Mouse (Mus musculus) heart, embryonic 14.5 days (tissue): ENCODE results near the gene Defa37. TPM values are rescaled to one million over a fixed set of nuclear protein-coding genes. Genes with fewer than 3 reads are reported as not detected.
"Not testable (repeated sequence)": the region's sequence is repeated elsewhere in the genome, so short reads cannot be mapped to it uniquely, and the experiment has no call there.

ENCODE experiments used
- ATAC-seq: fragments of 200-750 bp; cut with Nextera tagmentation; 2 replicates; pipeline ENCODE4 v1.8.0; 2017; ENCODE audit warnings: low read depth, moderate TSS enrichment; ENCODE audit not compliant: insufficient number of reproducible peaks, insufficient read depth, low FRiP score
- H3K27ac ChIP-seq, 2 experiments: fragments of 200-500 bp in 1 of 2; fragments of 300-500 bp in 1 of 2; sonication (generic) in 1 of 2; replicated peaks in 1 of 2; 2 replicates each; pipeline ENCODE4 v1.5.1; 2012 to 2014; ENCODE audit warnings: low read depth in 2 of 2, low read length in 2 of 2, control low read depth in 1 of 2, mild to moderate bottlenecking in 1 of 2, mixed read lengths in 1 of 2; ENCODE audit not compliant: control insufficient read depth in 1 of 2, insufficient read depth in 1 of 2
- H3K27me3 ChIP-seq: fragments of 300-500 bp; sonication (generic); 2 replicates; pipeline ENCODE4 v1.6.1; 2014; ENCODE audit warnings: mild to moderate bottlenecking, low read length, control low read depth; ENCODE audit not compliant: control insufficient read depth, insufficient read depth
- H3K36me3 ChIP-seq: fragments of 300-500 bp; sonication (generic); 2 replicates; pipeline ENCODE4 v1.6.1; 2014; ENCODE audit warnings: mild to moderate bottlenecking, control low read depth, low read length, mixed read lengths; ENCODE audit not compliant: control insufficient read depth, insufficient read depth
- H3K4me1 ChIP-seq, 2 experiments: fragments of 200-500 bp in 1 of 2; fragments of 300-500 bp in 1 of 2; sonication (generic) in 1 of 2; 2 replicates each; pipeline ENCODE4 v1.6.1; 2012 to 2014; ENCODE audit warnings: low read length in 2 of 2, control low read depth in 1 of 2, mixed read lengths in 1 of 2; ENCODE audit not compliant: control insufficient read depth in 2 of 2, insufficient read depth in 2 of 2
- H3K4me2 ChIP-seq: fragments of 300-500 bp; sonication (generic); 2 replicates; pipeline ENCODE4 v1.6.1; 2014; ENCODE audit warnings: mild to moderate bottlenecking, low read length
- H3K4me3 ChIP-seq, 2 experiments: fragments of 200-500 bp in 1 of 2; fragments of 300-500 bp in 1 of 2; sonication (generic) in 1 of 2; 2 replicates each; pipeline ENCODE4 v1.5.1; 2012 to 2014; ENCODE audit warnings: low read length in 2 of 2, mild to moderate bottlenecking in 2 of 2, control low read depth in 1 of 2, low read depth in 1 of 2, moderate library complexity in 1 of 2; ENCODE audit not compliant: control insufficient read depth in 1 of 2, insufficient read depth in 1 of 2
- H3K9ac ChIP-seq: fragments of 300-500 bp; sonication (generic); 2 replicates; pipeline ENCODE4 v1.6.1; 2014; ENCODE audit warnings: mild to moderate bottlenecking, low read length
- H3K9me3 ChIP-seq: fragments of 300-500 bp; sonication (generic); 2 replicates; pipeline ENCODE4 v1.6.1; 2016; ENCODE audit warnings: low read length, control low read depth; ENCODE audit not compliant: control insufficient read depth
- WGBS: fragments of 180-500 bp; shearing (Covaris S2); extraction: QIAGEN DNeasy Blood & Tissue Kit; methylation state at CpG from one replicate; pipeline ENCODE4 v1.1.7; 2014; 5-methylcytosine and 5-hydroxymethylcytosine counted together
- polyA plus RNA-seq: library from polyadenylated mRNA; unstranded; fragments of >200 nt; fragmentation: Nextera tagmentation; extraction: Ambion mirVana; gene quantifications from 2 replicates; pipeline ENCODE4 v1.2.1, GENCODE M21; 2014

Gene Defa37
- polyA plus RNA-seq: not detected in 2 replicates

DNA sequence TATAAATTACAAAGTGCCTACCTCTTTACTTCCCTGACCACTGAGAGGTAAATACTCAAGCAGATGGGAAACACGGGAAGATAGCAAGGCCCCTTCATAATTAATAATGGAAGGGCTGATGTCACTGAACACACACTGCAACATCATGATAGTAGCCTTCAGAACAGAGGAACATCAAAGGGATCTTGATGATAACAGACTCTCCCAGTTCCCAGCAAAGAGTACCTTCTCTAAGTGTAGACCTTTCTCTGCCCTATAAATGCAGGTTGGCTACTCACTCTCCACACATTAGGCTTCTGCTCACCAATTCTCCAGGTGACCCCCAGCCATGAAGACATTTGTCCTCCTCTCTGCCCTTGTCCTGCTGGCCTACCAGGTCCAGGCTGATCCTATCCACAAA, at the start of gene Defa37:
Gene Defa37 (plus strand): TSS at position 301 of the 400 bp plus-strand sequence.
- not testable (repeated sequence) for ATAC-seq, H3K27me3 ChIP-seq, H3K4me1 ChIP-seq, H3K9me3 ChIP-seq, H3K27ac ChIP-seq, H3K9ac ChIP-seq, H3K36me3 ChIP-seq, H3K4me2 ChIP-seq, H3K4me3 ChIP-seq
- WGBS: no CpG with 5 or more reads among the region's 1 CpGs

- H3K9me3 ChIP-seq, H3K9ac ChIP-seq, H3K4me2 ChIP-seq, H3K4me3 ChIP-seq, ATAC-seq, H3K36me3 ChIP-seq, H3K27me3 ChIP-seq, H3K4me1 ChIP-seq, H3K27ac ChIP-seq: not testable (repeated sequence)
- WGBS: no CpG with 5 or more reads among the region's 2 CpGs
Measured at GRCm38 (mm10) chr8:21528732-21529131, 36.5 kb upstream of the Defa37 start, which contains the start of gene Defa32. Gene Defa32, plus strand, starts transcription at chr8:21529032.

DNA sequence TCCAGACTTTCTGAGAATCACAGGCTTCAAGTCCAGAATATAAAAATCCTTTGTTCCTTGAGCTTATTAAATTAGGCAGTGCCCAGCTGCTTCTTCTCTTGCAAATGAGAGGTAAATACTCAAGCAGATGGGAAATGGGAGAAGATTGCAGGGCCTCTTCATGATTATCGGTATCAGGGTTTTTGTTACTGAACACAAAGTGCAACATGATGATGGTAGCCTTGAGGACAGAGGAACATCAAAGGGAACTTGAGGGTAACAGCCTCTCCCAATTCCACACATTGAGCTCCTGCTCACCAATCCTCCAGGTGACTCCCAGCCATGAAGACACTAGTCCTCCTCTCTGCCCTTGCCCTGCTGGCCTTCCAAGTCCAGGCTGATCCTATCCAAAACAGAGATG, 17.5 kb downstream of the Defa37 start, which contains the start of gene Defa28:
Gene Defa28 (plus strand): TSS at position 301 of the 400 bp plus-strand sequence.
- H3K9ac ChIP-seq, H3K36me3 ChIP-seq, H3K9me3 ChIP-seq, H3K27ac ChIP-seq, ATAC-seq, H3K4me3 ChIP-seq, H3K4me1 ChIP-seq, H3K4me2 ChIP-seq, H3K27me3 ChIP-seq: not testable (repeated sequence)
- no CpG with 5 or more reads among the region's 1 CpGs for WGBS

DNA sequence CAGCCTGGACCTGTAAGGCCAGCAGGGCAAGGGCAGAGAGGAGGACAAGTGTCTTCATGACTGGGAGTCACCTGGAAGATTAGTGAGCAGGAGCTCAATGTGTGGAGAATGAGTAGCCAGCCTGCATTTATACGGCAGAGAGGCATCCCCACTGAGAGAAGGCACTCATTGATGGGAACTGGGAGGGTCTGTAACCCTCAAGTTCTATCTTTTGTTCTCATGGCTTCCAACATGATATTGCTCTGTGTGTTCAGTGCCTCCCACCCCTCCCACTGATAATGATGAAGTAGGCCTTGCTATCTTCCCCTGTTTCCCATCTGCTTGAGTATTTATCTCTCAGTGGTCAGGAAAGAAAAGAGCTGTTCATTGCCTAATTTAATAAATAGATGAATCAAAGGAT, 29.2 kb downstream of the Defa37 start, which contains the start of gene Gm7861:
Gene Gm7861 (minus strand): TSS at position 101 of the 400 bp plus-strand sequence.
- H3K4me1 ChIP-seq, H3K27ac ChIP-seq, H3K36me3 ChIP-seq, H3K9ac ChIP-seq, H3K4me3 ChIP-seq, H3K27me3 ChIP-seq, ATAC-seq, H3K4me2 ChIP-seq, H3K9me3 ChIP-seq: not testable (repeated sequence)
- WGBS: no CpG with 5 or more reads among the region's 1 CpGs

Other genes with a start within 250 kb of the Defa37 start
- gene Defa27, start 249.8 kb upstream of the Defa37 start, polyA plus RNA-seq: not detected in 2 replicates
- not detected in 2 replicates for gene Defa29, start 238.4 kb upstream of the Defa37 start, polyA plus RNA-seq
- not detected in 2 replicates for gene Defa2, start 186.9 kb upstream of the Defa37 start, polyA plus RNA-seq
- not detected in 2 replicates for gene Defa33, start 173.6 kb upstream of the Defa37 start, polyA plus RNA-seq
- gene Defa36, start 138.0 kb upstream of the Defa37 start, polyA plus RNA-seq: not detected in 2 replicates
- gene Gm7849, start 108.8 kb upstream of the Defa37 start, polyA plus RNA-seq: not detected in 2 replicates
- gene Defa20, start 56.1 kb upstream of the Defa37 start, polyA plus RNA-seq: not detected in 2 replicates
- not detected in 2 replicates for gene Defa32, start 36.4 kb upstream of the Defa37 start, polyA plus RNA-seq
- gene Defa28, start 17.6 kb downstream of the Defa37 start, polyA plus RNA-seq: not detected in 2 replicates
- gene Gm7861, start 29.1 kb downstream of the Defa37 start, polyA plus RNA-seq: not detected in 2 replicates
- gene Defa26, start 52.8 kb downstream of the Defa37 start, polyA plus RNA-seq: not detected in 2 replicates
- not detected in 2 replicates for gene Defa17, start 90.4 kb downstream of the Defa37 start, polyA plus RNA-seq
- gene Defa34, start 100.4 kb downstream of the Defa37 start, polyA plus RNA-seq: not detected in 2 replicates
- gene AY761184, start 138.3 kb downstream of the Defa37 start, polyA plus RNA-seq: not detected in 2 replicates
- gene Defa24, start 169.1 kb downstream of the Defa37 start, polyA plus RNA-seq: not detected in 2 replicates